Mouse (Mus musculus): ENCODE measurements at regions not wholly inside any gene's neighbourhood (a gene's known extent, or its start where the extent isn't known, plus 50 kb on each side); places are given as distances from the start of the nearest gene placed in this dataset.

DNA sequence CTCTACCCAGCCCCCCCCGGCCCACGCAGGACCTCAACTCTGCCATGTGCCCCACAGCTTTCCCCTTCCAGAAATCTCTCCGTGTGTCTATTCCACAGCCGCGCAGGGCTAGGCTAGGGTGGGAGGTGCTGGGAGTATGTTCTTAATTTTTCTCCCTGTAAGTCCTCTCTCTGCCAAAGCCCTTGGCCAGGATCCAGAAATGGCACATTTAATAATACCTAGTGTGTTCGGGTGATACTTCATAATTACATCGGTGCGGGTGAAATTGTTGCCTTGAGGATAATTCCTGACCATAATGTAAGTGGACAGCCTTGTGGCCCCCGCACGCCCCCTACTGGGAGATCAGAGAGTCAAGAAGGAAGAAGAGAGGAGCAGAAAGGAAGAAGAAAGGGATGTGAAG, 1093.5 kb downstream of the Mrps31 start:
- peak; percentile 50 for DNase-seq

DNA sequence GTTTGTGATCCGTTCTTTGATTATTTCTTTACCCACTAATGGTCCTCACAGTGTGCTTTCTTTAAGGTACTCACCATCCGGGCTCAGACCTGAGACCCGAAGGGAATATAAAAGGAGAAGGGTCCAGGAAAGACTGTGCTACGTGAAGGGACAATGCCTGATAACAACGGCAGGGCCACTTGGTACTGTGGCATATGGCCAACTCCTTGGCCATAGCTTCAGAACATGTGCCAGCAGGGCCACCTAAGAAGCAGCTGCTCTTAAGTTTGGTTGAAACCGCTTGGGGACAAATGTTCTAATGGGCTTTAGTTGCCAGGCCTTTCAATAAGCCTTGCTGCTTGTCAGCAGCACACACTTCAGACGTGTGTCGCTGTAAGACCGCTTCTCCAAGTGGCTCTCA, 1094.1 kb downstream of the Mrps31 start:
- DNase-seq: no peak

DNA sequence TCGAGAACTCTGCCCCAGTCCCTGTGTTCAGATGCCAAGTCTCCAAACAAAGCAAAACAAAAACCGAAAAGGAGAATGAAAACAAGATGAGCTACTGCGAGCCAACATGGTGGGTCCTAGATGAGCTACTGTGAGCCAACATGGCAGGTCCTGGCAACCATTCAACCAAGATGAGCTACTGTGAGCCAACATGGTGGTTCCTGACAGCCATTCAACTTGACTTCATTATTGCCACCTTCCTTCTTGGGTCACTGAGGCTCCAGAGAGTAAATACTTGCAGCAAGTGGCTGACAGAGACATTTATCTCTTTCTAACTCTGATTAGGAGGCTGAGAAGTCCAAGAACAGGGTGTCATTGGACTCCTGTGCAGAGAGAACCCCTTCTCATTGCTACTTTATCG, 1094.8 kb downstream of the Mrps31 start:
- DNase-seq: no peak

DNA sequence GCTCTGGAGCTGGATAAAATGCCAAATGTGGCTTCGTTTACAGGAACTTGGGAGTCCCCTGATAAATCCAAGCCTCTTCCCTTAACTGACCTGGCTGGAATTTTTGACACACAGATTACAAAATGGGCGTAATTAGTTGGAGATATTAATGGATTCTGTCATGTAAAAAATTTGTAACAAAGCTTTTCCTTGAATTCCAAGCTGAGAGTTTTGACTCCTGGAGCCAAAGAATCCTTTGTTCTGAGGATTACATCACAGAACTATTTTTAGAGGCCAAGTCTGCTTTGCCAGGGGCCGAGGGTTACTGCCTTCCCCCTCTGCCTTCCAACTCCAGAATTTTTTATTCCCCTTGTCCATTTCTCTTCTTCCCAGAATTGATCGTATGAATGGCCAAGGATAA, 1096.5 kb downstream of the Mrps31 start:
- DNase-seq: no peak

DNA sequence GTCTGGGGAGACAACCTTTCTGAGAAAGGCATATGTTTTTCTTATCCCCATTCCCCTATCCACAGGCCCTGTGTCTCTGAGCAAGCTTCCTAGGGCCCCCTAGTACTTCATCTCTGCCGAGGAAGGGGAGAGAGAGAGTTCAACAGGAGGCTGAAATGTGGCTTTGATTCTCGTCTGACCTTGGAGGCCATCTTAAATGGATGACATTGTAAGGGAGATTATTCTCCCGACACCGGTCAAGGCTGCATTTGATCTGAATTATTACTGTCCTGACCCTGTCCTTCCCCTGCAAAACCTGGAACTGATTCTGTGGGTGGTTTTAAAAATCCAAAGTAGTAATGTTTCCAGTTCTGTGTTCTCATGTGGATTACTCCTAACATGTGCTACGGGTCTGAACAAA, 1098.9 kb downstream of the Mrps31 start:
- no peak for DNase-seq

DNA sequence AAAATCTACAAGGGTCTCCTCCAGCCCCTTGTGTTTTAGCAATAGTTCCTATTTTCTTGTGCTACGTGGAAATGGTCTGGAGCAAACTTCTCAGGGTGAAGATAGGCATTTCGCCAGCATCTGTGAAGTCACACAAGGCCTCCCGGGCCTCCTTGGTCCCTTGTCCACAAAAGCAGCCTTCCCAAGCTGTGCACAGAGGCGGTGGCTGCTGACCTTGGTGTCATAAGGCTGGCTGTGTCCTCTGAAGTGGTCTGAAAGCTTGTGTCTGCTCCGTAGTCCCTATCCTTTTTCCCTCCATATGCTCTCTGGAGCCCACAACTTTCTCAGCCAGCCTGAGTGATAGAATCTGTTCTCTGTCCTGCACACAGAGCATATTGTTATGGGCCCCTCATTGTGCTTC, 1099.4 kb downstream of the Mrps31 start:
- no peak for DNase-seq

DNA sequence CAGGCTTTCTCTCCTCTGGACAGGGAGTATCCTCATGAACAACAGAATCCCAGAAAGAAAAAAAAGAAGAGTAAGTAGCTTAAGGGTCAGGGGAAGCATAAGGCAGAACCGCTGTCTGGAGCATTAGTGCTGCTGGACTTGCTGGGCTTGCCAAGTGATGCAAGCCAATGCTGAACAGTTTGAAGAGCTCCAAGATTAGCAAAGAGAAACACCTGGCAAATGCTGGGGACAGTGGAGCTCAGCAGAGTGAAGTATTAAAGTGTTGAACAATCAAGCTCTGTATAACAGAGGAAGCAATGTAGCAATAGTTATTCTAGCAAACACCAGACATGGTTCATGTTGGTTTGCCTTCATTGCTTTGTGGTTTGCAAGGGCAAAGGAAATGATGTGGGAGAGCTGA, 1100.1 kb downstream of the Mrps31 start:
- no peak for DNase-seq

DNA sequence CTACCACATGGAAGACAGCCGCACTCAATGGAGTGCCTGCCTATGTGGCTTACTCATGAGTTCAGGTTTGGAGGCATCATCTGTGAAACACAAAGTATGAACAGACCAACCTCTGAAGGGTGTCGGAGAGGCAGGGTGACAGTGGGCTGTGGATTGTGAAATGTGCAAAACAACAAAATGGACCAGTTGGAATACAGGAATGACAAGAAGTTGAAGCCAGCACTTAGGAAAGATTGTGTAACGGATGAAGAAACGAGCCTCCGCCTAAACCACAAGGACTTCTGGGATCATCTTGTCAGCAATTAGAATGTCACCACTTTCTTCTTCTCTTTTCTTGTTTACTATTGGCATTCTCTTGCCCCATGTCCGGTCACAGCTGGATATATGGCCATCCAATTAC, 1100.6 kb downstream of the Mrps31 start:
- DNase-seq: no peak

DNA sequence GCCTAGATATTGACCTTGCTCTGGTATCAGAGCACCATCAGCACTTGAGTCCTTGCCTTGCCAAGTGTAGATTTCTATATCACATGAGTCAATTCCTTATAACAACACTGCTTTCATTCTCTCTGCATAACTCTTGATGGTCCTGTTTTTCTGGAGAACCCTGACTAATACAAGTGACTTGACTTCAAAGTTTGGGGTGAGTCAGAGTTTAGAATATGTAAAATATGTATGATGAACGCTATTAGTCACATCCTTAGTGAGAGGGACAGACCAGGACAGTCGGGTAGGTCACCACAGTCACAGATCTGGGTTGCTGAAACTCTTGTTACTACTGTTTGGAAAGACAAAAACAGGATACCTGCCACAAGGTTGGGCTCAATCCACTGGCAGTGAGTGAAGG, 1105.3 kb downstream of the Mrps31 start:
- DNase-seq: no peak

DNA sequence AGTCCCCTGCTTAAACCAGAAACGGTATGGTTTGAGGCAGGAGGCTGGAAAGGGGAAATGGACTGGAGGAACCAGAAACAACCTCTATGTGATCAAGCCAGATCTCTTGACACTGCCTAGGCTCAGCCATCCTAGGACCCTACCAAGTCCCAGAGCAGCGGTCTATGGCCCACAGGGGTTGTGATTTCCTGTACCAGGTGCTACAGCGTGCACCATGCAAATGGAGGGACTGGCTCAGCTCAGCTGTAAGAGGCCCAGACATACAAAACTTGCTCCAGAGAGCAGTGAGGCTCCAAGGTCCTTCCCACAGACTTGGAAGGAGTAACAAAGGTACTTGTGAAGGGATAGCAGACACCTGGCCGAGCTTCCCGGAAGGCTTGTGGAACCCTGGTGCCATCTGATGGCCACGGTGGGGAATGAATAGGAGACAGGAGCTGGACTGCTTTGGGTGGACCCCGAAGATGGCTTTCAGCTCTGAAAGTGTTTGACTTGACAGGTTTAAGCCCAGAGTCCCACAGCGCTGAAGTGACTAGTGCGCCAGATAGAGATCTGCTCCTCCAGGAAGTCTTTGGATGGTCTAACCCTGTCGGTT, 1120.5 kb downstream of the Mrps31 start:
- DNase-seq: no peak

DNA sequence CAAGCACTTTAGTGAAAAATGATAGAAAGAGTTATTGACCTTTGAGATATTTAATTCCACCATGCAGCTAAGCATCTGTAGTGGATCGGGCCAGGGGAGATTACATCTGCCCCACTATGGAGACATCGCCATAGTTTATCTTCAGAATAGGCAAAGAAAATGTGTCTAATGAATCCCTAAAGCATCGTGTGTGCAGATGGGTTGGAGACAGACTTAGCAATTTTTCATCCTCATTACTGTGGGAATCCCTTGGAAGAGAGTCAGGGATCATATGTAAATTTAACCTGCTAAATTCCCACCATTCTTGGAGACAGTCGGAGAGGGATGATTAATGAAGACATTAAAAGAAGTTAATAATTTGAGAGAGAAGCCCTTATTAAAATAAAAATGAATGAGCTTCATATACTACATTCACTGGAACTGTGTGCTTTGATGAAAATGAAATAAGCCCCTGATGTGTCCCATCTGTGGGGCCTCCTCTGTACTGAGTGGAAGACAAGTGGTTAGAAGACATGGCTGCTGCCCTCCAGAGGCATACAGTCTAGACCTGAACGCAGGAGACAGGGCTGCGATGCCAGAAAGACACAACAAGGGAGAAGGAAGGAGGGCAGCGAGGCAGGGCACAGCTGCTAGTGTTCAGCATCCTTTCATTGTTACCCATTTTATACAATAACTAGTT, 1126.7 kb downstream of the Mrps31 start:
- no peak for DNase-seq

DNA sequence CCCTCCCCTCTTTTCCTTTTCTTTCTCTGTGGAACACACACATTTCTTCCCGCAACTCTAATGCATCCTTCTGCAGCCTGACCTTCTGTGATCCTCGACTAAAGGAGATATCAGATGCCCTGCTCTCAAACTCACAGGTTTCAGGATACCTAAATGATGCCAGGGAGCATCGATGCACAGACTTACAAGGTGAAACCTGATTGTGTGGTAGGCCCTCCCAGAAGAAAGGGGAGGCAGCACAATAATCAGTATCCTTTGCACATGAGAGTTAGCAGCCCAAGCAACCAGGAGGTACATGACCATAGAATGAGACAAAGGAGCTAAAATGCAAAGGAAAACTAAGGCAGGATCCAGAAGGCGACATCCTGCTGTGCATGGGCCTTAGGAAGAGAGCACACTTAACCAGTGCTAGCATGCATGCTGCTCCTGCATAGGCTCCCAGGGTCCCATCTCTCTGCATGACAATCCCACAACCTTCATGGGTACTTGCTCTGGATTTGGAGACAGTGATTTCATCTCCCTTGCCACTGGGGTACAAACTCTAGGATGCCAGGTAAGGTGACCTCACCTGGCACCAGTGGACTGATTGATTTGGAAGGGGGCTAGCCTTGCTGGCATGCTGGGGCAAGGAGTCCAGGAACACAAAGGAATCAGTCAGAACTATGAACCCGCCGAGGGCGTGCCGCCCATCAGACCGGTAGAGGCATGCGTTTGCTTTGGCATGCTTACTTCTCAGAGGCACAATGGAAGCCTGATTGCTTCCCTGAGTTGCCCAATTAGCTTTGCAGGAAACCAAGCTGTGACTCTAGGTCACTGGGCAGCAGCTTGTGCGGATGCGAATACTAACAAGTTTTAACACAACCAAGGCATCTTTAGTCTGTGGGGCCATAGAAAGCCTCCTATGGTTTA, 1142.7 kb downstream of the Mrps31 start:
- DNase-seq: no peak

DNA sequence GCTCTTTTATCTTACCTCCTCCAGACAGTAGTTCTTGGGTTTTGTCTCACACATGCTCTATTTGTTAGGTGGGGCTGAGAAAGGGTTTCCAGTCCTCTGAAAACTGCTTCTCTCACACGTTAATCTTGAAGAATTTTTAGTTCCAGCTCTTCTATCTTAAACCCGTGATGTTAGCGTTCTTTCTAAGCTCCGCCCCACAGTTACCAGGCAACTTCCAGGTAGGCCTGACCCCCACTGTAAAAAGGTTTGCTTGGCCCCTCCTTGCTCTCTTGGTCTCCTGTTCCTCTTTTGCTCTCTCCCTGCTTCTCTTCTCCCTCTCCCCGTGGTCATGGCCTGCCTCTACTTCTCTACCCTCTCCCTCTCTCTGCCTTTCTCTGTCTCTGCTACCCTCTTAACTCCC, 1149.7 kb downstream of the Mrps31 start:
- no peak for DNase-seq

DNA sequence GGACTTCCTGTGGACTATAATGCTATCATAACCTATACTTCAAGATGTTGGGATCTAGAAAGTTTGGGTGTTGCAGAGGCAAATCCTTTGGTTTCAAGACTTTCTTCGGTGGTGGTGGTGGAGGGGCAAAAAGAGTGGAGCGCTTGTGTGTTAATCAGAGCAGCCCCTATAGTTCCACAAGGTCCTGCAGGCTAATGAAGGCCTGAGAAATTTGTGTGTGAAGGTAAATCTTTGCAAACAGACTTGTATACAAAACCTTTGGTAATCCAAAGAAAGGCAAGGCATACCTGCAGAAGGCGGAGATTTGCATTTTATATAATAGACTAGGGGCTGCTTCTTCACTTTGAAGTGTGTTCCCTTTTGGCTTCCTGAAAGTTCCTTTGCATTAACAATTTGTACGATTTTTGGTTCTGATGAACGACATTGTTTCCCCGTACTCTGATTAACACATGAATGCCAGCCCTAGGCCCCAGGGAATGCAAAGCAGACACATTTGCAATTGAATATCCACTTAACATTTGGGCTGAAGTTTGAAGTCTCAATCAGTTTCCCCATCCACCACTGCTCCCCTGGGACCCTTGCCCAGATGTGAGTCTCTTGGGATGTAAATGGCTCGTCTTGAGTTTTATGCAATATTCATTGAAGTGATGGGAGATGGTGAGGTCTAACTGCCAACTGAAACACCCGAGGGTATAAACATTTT, 1150.7 kb downstream of the Mrps31 start:
- DNase-seq: no peak

DNA sequence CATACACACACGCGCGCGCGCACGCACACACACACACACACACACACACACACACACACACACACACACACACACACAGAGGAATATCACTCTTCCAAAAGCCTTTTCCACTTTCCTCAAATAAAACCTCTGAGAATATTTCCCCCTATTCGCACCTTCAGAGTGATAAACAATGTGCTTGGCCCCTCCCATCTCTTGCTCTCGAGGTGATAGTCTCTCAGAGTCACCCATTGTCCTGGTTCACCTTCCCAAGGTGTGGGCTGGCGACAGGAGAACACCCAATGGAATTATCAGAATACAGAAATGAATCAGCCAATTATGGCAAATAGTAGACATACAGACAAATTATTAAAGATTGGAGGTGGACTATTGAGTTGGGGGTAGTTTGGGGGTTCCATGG, 1151.3 kb downstream of the Mrps31 start:
- DNase-seq: no peak

DNA sequence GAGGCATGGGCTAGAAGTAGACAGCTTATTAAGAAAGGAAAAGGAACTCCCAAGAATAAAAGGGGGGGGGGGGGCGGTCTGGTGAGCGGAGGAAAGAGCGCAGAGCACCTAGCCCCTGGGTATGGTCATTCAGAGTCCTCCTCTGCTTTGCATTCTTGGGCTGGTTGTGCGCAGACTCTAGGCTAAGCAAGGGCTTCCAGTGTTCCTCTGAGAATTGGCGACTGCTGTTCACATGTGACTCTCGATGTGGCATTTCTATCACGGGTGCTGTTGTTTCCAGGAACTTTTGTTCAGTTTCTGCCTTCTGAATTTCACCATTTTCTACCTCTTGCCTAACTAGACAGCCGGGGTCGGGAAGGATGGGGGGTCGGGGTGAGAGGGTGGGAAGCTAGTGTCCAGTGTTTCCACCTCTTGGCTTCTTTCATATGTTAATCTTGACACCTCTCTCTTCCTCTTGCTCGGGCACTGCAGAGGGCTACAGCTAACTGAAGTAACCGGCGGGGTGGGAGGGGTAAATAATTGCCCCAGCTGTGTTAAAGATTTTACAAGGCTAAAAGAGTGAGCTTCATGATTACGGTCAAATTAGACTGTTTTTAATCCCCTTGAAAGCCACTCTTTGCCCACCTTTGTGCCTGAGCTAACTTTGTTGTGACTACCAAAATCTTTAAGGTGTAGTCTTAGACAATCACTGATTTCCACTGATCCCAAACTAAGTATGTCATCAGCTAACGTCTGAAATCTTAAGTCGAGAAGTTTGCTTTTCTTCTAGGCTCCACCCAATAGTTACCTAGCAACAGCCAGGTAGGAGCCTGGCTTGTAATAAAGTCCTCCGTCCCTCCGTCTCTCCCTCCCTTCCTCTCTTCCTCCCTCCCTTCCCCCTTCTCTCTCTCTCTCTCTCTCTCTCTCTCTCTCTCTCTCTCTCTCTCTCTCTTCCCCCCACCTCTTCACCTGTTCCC, 1152.2 kb downstream of the Mrps31 start:
- DNase-seq: no peak

DNA sequence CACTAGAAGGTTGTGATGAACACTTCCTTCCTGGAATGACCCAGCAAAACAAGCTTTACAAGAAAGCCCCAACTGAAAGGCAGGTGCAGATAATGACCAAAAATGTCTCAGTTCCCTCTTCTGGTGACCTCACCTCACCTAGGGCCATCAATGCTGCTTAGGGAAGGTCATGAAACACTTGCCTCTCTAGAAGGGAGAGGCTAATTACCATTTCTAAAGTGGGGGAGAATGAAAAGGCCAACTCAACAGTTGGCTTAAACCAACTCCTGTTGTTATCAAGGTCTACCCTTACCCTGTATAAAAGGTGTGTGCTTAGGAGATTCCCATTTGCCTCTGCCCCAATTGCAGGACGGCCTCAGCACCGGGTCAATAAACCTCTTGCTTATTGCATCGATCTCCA, 1156.7 kb downstream of the Mrps31 start:
- DNase-seq: no peak

DNA sequence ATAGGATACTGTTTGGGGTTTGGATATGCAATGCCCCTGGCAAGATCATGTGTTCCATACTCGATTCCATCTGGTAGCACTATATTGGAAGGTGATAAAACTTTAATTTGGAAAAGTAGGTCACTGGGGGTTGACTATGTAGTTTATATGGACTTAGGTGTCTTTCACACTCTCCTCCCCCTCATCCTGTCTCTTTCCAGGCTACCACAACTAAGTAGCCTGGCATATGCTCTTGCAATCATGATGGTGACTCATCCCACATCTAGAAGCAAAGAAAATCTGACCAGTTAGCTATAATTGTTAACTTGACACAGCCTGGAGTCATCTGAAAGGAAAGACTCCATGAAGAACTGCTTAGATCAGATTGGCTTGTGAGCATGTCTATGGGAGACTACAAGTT, 1154.3 kb downstream of the Adam3 start:
- DNase-seq: no peak

DNA sequence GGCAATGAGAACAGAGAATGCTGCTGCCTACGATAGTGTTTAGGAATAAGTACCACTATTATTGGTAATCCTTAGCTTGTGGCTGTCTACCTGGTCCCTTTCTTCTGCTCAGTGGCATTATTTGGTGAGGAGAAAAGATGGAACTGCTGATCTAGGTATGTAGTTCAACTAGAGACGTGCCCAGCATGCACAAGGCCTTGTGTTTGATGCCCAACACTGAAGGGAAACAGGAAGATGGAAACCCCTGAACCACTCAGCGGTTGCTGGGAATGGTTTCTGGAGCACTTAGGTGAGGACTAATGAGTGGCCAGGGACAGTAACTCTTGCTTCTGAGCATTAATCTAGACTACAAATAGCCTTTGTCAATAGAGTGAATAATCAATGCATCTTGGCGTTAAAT, 1145.5 kb downstream of the Adam3 start:
- no peak for DNase-seq

DNA sequence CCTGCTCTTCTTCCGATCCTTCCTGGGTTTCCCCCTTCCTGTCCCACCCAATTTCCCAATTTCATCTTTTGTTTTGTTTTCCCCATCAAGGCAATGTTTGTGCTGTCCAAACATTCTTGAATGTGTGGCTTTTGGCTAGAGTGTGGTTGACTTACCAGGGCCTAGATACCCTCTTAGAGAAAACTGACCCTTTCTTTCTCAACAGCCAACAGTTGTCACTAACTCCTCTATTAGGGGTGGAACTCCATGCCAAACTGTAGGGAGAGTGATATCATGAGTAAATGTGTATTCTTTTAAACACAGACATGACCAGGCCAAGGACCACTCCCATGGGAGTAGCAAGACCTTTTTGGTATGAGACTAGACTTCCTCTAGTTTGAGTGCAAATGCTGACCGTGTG, 1145.0 kb downstream of the Adam3 start:
- no peak for DNase-seq

All from layer of hippocampus, adult 9-11 months (tissue).